Mouse (Mus musculus) MEL-GATA-1-ER (cell line): ENCODE results near the gene Syn3.

Source experiments
- DNase-seq: peaks from one replicate; pipeline ENCODE4 v3.0.0-alpha.2; 2012; ENCODE audit warnings: low read depth; ENCODE audit errors: extremely low read depth

The Syn3 gene

DNA sequence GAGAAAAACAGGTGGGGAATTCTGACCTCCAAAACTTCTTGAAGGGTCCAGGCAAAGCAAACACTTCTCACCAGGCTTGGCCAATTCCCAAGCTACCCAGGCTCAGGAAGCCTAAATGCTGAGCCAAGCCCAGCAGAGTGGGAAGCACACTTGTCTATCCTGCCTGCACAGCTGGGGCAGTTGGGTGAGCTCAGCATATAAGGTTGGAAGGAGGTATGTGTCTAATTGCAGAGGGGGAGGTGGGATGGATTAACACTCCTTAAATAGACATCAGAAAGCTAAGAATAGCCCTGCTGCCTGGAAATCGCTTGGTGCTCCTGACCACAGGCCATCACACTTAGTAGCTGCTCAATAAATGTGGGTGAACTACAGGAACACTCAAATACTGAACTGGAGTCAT, 185.2 kb downstream of the Syn3 start:
- no peak for DNase-seq

DNA sequence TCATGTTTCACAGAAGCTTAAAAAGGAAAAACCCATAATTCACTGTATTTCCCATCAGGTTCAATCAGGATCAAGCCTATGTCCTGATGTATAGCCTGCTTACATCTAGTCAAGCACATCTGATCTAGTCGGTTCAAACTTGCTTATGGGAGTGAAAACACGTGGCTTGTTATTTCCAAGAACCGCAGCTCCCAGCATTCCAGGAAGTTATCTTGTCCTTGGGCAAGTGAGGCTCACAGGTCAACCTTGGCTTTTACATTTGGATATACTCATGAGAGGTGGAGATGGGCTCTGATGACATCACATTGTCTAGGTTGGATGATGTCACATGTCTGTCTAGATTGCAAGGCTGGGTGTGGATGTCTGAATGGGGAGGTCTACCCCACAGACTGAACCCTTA, 185.7 kb downstream of the Syn3 start:
- no peak for DNase-seq

DNA sequence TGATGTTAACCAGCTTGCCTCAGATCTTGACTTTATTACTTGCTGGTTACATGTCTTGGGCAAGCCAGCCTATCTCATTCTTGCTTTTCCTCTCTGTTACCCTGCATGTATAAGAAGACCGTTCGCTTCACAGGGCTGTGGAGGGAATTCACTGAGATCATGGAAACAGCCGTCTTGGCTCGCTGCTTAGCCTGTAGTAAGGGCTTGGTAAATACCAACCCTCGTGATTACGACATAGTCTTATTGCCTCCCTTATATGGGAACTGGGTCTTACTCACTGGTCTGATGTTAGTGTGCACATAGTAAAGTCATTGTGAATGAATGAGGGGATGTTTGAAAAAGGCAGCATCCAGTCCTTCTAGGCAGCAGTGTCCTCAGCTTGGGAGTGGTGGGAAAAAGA, 188.2 kb downstream of the Syn3 start:
- DNase-seq, result no peak

DNA sequence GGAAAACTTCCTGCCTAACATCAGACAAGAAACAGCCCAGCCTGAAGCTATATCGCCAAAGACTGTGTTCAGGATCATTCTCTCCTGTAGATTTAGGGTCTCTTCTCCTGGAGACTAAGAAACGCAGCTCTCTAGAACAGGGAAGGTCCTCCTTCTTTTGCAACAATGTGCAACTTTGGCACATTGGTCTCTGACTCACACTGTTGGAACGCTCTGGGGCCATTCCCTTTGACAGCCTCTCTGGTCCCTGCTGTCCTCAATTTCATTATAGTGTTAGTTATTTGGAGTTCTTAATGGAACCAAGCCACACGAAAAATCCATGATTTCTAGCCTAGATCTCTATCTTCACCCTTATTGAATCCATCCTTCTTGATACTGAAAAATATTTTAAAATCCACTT, 191.5 kb downstream of the Syn3 start:
- DNase-seq, result no peak

DNA sequence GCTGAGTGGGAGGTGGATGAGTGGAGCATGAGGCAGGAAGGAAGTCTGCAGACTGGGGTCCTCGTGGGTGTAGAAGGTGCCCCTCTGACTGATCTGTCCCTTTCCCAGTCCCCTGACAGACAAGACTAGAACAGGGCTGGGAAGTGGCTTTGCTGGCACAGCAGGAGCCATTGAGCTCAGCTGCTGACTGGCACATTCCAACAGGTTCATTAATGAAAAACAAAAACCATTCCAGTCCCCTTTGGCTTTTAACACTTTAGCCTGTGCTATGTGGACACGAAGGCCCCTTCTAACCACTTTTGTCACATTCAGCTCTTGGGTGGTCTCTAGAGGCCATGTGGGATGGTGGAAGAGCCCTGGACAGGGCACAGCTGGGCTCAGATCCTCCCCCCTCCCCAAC, 194.1 kb downstream of the Syn3 start:
- DNase-seq, result no peak

DNA sequence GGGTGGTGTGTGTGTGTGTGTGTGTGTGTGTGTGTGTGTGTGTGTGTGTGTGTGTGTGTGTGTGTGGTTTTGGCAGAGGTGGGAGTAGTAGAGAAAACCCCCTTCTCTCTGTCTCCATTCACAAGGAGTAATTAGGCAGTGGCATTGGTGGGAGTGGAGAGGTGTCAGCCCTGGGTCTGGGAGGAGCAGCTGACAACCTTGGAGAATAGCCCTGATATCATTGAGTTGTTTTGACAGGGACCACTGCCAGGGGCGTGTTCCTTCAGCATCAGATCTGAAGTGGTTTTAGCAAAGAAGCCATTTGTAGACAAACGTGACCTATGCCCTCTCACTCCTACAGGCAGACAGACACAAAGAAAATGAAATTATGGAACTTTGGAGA, 195.2 kb downstream of the Syn3 start:
- no peak for DNase-seq

DNA sequence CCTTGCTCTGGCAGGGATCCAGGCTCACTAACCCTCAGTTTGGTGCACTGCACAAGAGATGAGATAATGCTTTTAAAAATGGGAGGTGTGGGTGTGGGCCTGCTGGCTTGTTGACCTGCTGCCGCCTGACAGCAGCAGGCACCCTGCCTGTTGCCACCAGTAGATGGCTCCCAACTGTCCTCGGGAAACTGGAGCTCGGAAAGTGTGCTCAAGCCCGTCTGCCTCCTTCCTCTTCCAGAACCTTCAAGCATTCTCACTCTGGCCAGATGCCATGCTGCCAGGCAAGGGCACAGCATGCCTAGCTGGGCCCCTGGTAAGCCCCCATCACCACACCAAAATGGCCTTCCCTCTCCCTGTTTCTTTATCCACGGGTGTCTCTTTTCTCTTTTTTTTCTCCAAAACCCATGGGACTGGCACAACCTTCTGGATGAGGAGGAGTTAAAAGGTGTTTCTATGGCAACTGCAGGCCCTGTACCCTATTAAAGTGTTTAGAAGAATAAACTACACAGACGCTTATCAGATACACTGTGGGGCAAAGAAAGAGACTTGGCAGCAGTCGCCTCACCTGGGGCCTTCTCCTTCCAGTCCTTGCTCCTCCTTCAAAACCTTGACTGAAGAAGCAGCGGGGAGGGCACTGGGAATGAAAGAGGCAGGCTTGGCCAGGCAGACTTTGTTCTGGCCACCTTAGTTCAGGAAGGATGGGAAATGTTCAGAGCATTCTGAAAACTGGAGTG, 195.8 kb downstream of the Syn3 start:
- no peak for DNase-seq

DNA sequence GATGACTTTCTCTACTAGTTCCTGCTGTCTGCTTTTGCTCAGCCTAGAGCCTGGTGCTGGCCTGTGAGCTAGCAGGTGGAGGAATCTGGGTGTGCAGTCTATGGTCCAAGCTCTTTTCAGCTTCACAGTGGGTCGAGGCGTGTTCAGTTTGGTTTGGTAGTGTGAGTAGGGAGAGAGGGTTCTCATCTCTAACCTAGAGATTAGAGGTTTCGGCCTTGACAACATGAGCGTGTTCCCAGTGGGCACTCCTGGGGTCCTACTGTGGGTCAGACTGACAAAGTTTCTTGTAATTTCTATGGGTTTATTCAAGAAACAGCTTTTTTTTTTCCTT, 196.4 kb downstream of the Syn3 start:
- no peak for DNase-seq

DNA sequence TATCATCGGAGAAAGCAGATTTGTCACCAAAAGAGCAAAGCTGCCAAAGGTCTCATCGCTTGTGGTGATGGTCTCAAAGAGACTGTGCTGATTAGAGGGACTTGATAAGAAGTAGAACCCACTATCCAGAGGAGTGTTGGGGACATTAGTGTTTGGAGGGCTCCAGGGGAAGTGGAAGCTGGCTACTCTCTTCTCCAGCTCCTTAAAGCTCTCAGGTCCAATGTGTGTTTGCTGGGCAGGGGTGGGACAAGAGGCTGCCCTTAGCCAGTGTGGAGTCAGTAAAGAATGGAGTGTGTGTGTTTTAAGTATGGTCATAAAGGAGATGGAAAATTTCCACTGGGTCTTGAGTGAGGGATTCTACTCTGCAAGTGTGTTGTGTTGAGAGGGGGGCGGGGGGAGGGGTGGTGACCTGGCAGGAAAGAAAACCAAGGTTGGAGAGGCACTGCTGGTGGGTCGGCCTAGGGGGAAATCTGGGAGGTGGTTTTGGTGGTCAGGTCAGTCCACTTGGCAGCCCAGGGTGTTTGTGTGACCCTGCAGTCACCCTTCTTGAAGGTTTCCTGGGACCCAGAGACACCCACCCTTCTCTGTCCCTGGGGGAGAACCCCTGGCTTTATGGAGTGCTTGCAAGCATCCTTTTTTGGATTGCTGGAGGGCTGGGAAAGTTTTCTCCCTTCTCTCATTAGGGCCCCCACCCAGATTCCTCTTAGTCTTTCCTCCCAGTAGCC, 196.9 kb downstream of the Syn3 start:
- no peak for DNase-seq

DNA sequence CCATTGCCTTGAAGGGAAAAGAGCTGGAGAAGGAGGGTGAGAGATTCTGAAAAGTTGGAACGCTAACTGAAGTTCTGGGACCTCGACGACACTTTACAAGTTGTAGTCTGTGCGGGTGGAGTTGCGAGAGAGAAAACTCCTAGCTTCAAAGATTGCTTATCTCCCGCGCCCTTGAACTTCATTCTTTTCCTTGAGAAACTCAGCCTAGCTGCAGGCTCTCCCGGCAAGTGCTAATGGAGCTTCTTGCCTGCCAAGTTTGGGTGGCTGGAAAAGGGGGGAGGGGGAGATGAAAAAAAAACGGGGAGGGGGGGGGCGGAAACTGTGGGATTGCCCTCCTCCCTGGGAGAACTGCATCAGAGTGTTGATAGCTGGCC, 197.6 kb downstream of the Syn3 start:
- DNase-seq, result no peak

DNA sequence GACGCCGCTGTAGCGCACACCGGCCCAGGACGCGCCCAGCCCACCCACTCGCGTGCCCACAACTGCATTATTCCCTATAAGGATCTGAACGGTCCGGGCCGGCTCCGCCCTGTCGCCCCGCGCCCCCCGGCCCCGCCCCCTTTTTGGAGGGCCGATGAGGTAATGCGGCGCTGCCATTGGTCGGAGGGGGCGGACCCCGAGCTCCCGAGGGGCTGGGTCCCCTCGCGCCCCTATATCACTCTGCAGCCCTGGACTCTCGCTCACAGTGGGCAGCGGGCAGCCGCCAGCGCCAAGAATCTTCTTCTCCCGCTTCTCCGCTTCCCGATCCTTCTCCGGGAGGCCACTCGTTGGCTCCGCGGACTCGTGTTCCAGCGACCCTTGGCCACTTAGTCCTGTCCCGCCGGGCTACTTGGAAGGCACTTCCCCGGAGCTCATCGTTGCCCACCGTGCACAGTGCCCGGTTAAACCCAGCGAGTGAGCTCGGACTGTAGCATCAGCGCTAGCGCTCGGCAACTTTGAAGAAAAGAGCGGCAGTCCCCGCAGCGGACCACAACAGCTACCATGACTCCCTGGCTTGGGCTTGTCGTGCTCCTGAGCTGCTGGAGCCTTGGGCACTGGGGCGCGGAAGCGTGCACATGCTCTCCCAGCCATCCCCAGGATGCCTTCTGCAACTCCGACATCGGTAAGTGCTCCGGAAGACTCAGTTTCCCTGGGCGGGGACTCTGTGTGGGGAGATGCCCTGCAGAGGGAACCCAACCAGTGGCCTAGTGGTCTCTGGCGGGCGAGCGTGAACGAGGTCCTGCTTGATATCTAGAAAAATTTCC, 198.2 kb downstream of the Syn3 start, which contains the start of gene Timp3:
Gene Timp3 (plus strand): TSS at position 80 of the 824 bp plus-strand sequence.
- no peak for DNase-seq

DNA sequence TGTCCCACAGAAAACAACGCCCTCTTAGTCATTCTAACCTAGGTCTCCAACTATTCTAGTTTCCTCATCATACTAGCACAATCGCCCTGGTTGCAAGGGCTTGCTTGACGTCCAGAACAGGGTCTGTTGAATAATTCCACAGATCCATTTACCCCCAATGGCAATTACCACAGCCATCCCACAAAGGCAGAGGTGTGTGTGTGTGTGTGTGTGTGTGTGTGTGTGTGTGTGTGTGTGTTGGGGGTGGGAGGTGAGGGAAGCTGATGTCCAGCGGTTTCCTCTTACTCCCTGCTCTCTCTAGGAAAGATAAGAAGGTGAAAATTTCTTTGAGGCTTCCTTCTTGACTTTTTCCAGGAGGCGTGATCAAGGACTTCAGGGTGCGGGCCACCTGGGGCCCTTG, 198.9 kb downstream of the Syn3 start:
- DNase-seq, result no peak

DNA sequence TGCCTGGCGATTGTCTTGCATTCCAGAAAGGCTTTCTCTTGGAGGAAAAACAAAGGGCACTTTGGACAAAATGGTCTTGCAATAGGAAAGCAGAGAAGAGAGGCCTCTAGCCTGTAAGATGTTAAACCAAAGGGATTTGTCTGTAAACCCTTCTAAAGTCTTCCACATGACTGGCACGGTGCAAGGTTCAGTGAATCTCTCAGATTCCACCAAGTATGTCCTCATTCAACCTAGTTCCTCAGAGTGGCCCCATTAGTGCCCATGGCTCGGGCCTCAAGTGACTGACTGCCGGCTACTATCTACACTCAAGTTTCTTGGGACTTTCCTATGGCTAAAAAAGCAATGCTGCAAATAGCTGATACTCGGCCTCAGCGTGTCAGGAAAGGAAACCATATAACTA, 200.4 kb downstream of the Syn3 start:
- DNase-seq, result no peak

DNA sequence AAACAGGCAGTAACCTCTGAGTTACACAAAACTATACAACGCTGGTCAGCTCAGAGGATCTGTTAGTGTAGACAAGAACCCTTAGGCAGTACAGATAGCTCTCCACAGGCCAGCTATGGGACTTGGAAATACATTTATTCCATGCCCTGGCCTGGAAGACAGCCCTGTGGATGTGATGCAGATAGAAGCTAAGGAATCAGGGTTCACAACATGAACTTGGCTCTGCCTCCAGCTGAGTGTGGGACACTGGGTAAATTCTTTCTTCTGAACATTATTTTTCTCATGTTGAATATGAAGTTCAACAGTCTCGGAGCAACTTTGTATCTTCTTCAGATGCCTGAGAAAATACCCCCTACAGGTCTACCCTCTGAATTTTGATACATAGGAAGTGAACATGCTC, 201.4 kb downstream of the Syn3 start:
- DNase-seq, result no peak

DNA sequence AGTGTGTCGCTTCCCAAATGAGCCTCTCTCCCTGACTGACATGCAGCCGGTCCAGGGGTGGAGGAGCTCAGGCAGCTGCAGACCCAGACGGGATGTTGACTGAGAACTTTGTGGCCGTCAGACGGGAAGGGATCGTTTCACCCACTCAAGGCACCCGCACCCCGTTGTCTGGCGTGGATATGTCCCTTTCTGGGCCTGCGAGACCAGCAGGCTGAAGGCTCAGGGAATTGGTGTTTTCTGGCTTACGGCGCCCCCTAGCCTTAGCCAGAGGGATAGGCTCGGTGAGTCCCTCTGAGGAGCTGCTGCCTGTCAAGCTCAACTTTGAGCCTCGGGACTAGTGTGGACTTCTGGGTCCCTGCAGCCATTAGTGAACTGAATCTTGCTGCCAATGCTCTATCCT, 202.6 kb downstream of the Syn3 start:
- DNase-seq, result no peak

DNA sequence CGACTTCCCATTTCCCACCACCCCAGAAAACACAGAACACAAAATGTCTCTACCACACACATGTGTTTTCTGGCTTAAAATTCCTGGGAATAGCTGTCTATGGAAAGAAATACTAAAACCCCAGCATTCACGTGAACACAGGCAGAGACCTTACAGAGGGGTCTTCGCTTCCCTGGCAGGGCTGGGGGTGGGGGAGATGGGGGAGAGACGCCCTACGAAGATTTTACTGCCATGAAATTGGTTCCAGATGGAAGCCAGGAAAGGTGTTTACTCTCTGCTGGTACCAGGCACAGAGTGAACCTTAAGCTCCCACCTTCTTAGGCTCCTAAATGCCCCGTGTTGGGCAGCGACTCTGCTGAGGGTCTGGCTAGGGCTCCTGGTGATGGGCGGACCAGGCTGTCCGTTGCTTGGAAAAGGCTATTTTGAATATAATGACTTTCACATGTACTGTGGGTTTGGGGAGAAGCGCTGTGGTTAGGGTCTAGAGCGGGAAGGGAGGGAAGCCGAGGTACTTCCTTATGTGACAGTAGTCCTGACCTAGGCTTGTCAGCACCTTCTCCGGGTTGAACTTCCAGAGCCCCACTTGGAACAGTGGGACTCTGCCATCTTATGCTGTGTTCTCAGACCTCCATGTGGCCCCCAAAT, 203.1 kb downstream of the Syn3 start:
- DNase-seq, result no peak

DNA sequence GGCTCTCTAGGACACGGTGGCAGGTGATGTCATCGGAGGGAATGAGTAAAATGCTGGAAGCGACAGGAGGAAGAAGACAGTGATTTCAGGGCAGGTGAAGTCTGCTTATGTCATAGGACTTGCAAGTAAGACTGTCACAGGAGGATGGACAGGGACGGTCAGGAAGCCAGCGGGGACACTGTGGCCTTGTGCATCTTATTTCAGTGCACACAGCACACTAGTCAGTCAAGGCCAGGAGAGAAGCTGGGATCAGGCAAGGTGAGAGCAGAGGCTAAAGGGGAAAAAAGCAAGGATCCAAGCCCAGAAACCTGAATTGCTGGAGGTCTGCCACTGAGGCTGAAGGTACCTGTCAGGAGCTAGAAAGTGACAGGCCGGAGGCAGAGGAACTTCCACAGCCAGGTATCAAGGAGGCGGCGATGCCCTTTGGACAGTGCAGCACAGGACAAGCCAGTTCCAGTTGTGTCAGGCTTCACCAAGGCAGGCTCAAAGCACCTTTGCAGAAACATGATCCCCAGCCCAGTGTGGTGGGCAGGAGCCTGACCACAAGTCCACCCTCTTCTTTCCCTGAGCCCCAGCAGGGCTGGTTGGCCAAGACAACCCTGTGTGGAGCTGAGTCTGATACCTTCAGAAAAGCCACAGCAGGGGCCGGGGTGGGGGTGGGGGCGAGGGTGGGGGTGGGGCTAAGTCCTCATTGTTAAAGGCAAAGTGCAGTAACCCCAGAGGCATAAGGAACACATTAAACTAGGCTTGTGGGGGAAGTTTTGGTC, 203.9 kb downstream of the Syn3 start:
- no peak for DNase-seq

DNA sequence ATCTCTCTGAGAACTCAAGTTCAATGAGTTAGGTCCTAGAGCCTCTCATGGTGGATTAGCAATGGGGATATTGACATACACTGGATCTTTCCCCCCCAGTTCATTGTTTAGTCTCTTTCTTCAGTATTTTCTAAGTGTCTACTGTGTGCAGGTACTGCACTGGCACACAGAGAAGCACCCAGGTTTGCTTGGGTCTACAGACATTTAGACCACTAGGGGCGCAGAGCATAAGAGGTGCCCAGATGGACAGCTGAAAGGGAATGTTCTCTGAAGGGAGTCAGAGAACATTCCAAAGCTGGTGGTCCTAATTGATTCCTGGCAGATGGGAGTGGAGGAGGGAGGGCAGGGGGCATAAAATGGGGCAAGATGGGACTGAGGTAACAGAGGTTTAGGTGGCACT, 204.8 kb downstream of the Syn3 start:
- DNase-seq, result no peak

DNA sequence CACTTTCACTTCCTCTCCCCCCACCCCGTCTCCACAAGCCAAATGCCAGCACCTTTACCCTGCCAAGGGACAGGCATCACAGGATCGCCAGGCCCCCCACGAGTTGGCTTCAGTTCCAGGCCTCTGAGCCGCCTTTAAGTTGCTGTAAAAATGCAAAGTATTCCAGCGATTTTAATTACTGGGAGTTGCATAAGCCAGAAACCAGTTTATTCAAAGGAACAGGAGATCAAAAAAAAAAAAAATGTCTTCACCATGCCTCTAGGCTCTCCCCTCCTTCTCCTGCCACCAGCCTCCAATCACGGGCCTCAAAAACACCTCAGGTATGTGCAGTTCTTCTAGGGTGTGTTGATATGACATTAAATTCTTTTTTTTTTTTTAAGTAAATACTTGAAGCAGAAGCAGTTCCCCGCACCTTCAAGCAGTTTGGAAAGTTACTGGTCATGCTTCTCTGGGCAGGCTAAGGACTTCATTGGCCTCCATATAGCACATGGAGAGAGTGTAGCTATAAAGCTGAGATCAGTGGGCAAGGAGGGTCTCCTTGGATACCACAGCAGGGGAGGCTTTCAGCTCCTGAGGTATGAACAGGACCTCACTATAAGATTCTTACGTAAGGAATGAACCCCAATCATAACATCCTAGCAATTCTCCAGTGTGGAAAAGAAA, 208.5 kb downstream of the Syn3 start:
- DNase-seq, result no peak

DNA sequence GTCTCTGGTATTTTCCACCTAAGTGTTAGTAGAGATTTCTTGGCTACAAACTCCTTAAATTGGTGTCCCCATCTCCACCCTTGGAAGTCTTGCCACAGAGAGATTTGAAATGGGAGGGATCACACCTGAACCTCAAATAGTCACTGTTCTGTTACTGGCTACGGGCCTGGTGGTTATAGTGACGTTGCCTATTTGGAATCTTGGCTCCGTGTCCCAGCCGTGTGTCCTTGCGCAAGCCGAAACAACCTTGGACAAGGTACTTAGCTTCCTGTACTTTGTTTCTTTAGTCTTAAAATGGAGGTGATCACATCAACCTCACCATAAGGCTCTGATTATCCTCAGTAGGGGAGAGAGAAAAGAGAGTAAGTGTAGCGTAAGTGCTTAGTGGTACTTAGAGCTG, 212.2 kb downstream of the Syn3 start:
- DNase-seq, result no peak

DNA sequence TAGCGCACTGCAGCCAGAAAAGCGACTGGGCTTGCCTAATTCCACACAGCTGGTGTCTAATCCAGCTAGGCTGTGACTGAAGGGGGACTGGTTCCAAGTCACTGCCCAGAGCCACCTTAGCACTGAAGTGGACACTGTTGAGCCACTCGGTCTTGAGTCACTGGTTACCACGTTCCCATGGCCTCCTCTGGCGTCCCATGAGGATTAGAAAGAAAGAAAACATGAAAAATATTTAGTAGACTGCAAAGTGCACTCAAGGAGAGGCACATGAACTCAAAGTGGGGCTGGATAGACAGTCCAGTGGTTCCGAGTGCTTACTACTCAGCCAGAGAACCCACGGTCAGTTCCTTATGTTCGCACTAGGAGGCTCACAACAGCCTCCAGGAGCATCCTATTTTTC, 217.5 kb downstream of the Syn3 start:
- DNase-seq, result no peak
